Mouse (Mus musculus): ENCODE measurements around the gene Lama5.

The Lama5 gene

GRCm38 (mm10) chr2:180147379-180147778, 78.3 kb downstream of the Lama5 start:
- DNase-seq (ENCODE audit: low read depth, low spot score) = no peak

- DNase-seq (ENCODE audit: low read depth, low spot score) = no peak
Measured at GRCm38 (mm10) chr2:180146091-180146490, 79.6 kb downstream of the Lama5 start.

- no peak for DNase-seq (ENCODE audit: low read depth, low spot score)
Measured at GRCm38 (mm10) chr2:180135414-180135813, 90.2 kb downstream of the Lama5 start.

GRCm38 (mm10) chr2:180133911-180134310, 91.7 kb downstream of the Lama5 start:
- DNase-seq (ENCODE audit: low read depth, low spot score) = no peak

- no peak for DNase-seq (ENCODE audit: low read depth, low spot score)
Measured at GRCm38 (mm10) chr2:180133231-180133630, 92.4 kb downstream of the Lama5 start.

- DNase-seq (ENCODE audit: low read depth, low spot score) = no peak
Measured at GRCm38 (mm10) chr2:180127675-180128074, 98.0 kb downstream of the Lama5 start.

Data from skeletal muscle tissue, adult 2 months (tissue).